Mouse (Mus musculus): ENCODE measurements at regions not wholly inside any gene's neighbourhood (a gene's known extent, or its start where the extent isn't known, plus 50 kb on each side); places are given as distances from the start of the nearest gene placed in this dataset.
A peak's percentile ranks its signal among the peaks of the same experiment; 100 is the strongest.
"Not testable (repeated sequence)": the region's sequence is repeated elsewhere in the genome, so short reads cannot be mapped to it uniquely, and the experiment has no call there.

GRCm38 (mm10) chrX:19341231-19342007, 139.7 kb downstream of the Tex13c3 start:
- H3K4me3 ChIP-seq; DNase-seq (ENCODE audit: low spot score in 2 of 2): not testable (repeated sequence)
- H3K27ac ChIP-seq = peak overlapping the region; percentile 39; the same call in 1 of the 2 replicates

GRCm38 (mm10) chrX:19313286-19313685, 167.8 kb downstream of the Tex13c3 start:
- TF ChIP-seq CTCF (conservative IDR thresholded peaks at IDR 0.05) = no peak
- H3K27ac ChIP-seq = no peak overlapping the region
- no peak overlapping the region for H3K4me3 ChIP-seq
- no peak for DNase-seq (ENCODE audit: low spot score in 2 of 2)

- DNase-seq (ENCODE audit: low spot score in 2 of 2) = no peak
- no peak for TF ChIP-seq CTCF (conservative IDR thresholded peaks at IDR 0.05)
- Histone ChIP-seq H3K4me3 (no peak overlapping the region), H3K27ac (no peak overlapping the region)
These were observed 169.1 kb downstream of the Tex13c3 start for GRCm38 (mm10) chrX:19311809-19312559.

- no peak for TF ChIP-seq CTCF (conservative IDR thresholded peaks at IDR 0.05)
- no peak overlapping the region for H3K27ac ChIP-seq
- DNase-seq (ENCODE audit: low spot score in 2 of 2) = no peak
- no peak overlapping the region for H3K4me3 ChIP-seq
These were observed 169.7 kb downstream of the Tex13c3 start for GRCm38 (mm10) chrX:19311377-19311776.

- H3K4me3 ChIP-seq = no peak overlapping the region
- H3K27ac ChIP-seq = no peak overlapping the region
- no peak for DNase-seq (ENCODE audit: low spot score in 2 of 2)
- no peak for TF ChIP-seq CTCF (conservative IDR thresholded peaks at IDR 0.05)
These were observed 192.9 kb downstream of the Tex13c3 start for GRCm38 (mm10) chrX:19288171-19288570.

- no peak for TF ChIP-seq CTCF (conservative IDR thresholded peaks at IDR 0.05)
- H3K27ac ChIP-seq = no peak overlapping the region
- H3K4me3 ChIP-seq = no peak overlapping the region
- DNase-seq (ENCODE audit: low spot score in 2 of 2) = no peak
These were observed 194.7 kb downstream of the Tex13c3 start for GRCm38 (mm10) chrX:19286431-19286830.

GRCm38 (mm10) chrX:19285773-19286172, 195.3 kb downstream of the Tex13c3 start:
- Histone ChIP-seq H3K27ac (no peak overlapping the region), H3K4me3 (no peak overlapping the region)
- DNase-seq (ENCODE audit: low spot score in 2 of 2) = no peak
- TF ChIP-seq CTCF (conservative IDR thresholded peaks at IDR 0.05) = peak; percentile 57

GRCm38 (mm10) chrX:19283078-19283477, 198.0 kb downstream of the Tex13c3 start:
- no peak for DNase-seq (ENCODE audit: low spot score in 2 of 2)
- Histone ChIP-seq H3K4me3 (no peak overlapping the region), H3K27ac (no peak overlapping the region)
- TF ChIP-seq CTCF (conservative IDR thresholded peaks at IDR 0.05) = no peak

- H3K4me3 ChIP-seq = no peak overlapping the region
- H3K27ac ChIP-seq = no peak overlapping the region
- DNase-seq (ENCODE audit: low spot score in 2 of 2) = no peak
- no peak for TF ChIP-seq CTCF (conservative IDR thresholded peaks at IDR 0.05)
These were observed 216.9 kb downstream of the Tex13c3 start for GRCm38 (mm10) chrX:19264237-19264636.

GRCm38 (mm10) chrX:19246777-19247619, 234.1 kb downstream of the Tex13c3 start:
- H3K4me3 ChIP-seq = no peak overlapping the region
- no peak for TF ChIP-seq CTCF (conservative IDR thresholded peaks at IDR 0.05)
- DNase-seq (ENCODE audit: low spot score in 2 of 2) = no peak
- H3K27ac ChIP-seq = no peak overlapping the region

- TF ChIP-seq CTCF (conservative IDR thresholded peaks at IDR 0.05) = no peak
- Histone ChIP-seq H3K27ac (peak overlapping the region; percentile 87), H3K4me3 (peak overlapping the region; percentile 64)
- peak; percentile 30 to 34 for DNase-seq (ENCODE audit: low spot score in 2 of 2)
These were observed 243.3 kb downstream of the Tex13c3 start for GRCm38 (mm10) chrX:19237738-19238261.

- no peak for TF ChIP-seq CTCF (conservative IDR thresholded peaks at IDR 0.05)
- no peak for DNase-seq (ENCODE audit: low spot score in 2 of 2)
- Histone ChIP-seq H3K4me3 (peak overlapping the region; percentile 64), H3K27ac (peak overlapping the region; percentile 87)
These were observed 243.9 kb downstream of the Tex13c3 start for GRCm38 (mm10) chrX:19237048-19237737.
